Mouse (Mus musculus): ENCODE data around the gene Hexb. TPM values are rescaled to one million over a fixed set of nuclear protein-coding genes. Genes with fewer than 3 reads are reported as not detected.

Hexb gene
- total and polyA plus RNA-seq, 3 experiments, result 7.6 to 141 (median 33.0) TPM

GRCm38 (mm10) chr13:97215563-97215962, 17.4 kb upstream of the Hexb start:
- TF ChIP-seq GATA2 (IDR thresholded peaks at IDR 0.05; ENCODE audit: borderline replicate concordance, low read depth, low read length) (no peak), POLR2AphosphoS5 (IDR thresholded peaks at IDR 0.05; ENCODE audit: insufficient replicate concordance, low read depth, low read length) (no peak), CTCF (IDR thresholded peaks at IDR 0.05; ENCODE audit: low read depth, low read length) (no peak), TAL1 (conservative IDR thresholded peaks at IDR 0.05; ENCODE audit: low read depth, low read length) (no peak), GATA1 (IDR thresholded peaks at IDR 0.05; ENCODE audit: borderline replicate concordance, low read length) (no peak)
- DNase-seq (ENCODE audit: low spot score), result no peak
- H3K27me3 ChIP-seq (ENCODE audit: insufficient read depth, low read length), result peaks cover 22% of the 10 kb centered on the region
- no peak for ATAC-seq (ENCODE audit: extremely low read depth, insufficient number of reproducible peaks, low FRiP score, poor library complexity, severe bottlenecking)
- H3K36me3 ChIP-seq (replicated peaks), result no peaks in the 10 kb centered on the region
- no peaks in the 10 kb centered on the region for H3K4me1 ChIP-seq (ENCODE audit: insufficient read depth, low read depth, low read length)
- no peak overlapping the region for H3K4me3 ChIP-seq (ENCODE audit: low read depth, low read length)
- no peaks in the 10 kb centered on the region for H3K9me3 ChIP-seq (replicated peaks)

GRCm38 (mm10) chr13:97214583-97215268, 16.6 kb upstream of the Hexb start:
- Histone ChIP-seq H3K9me3 (replicated peaks) (0 out of 2 replicates have a peak, but pooled peaks cover 5% of the 10 kb centered on the region), H3K36me3 (replicated peaks) (no peaks in the 10 kb centered on the region), H3K27me3 (ENCODE audit: insufficient read depth, low read length) (peaks cover 27% of the 10 kb centered on the region), H3K4me3 (ENCODE audit: low read depth, low read length) (no peak overlapping the region), H3K4me1 (ENCODE audit: insufficient read depth, low read depth, low read length) (no peaks in the 10 kb centered on the region)
- no peak for ATAC-seq (ENCODE audit: extremely low read depth, insufficient number of reproducible peaks, low FRiP score, poor library complexity, severe bottlenecking)
- no peak for DNase-seq (ENCODE audit: low spot score)
- no peak for TF ChIP-seq GATA1 (IDR thresholded peaks at IDR 0.05; ENCODE audit: borderline replicate concordance, low read length)
- no peak for TF ChIP-seq TAL1 (conservative IDR thresholded peaks at IDR 0.05; ENCODE audit: low read depth, low read length)
- no peak for TF ChIP-seq GATA2 (IDR thresholded peaks at IDR 0.05; ENCODE audit: borderline replicate concordance, low read depth, low read length)
- TF ChIP-seq CTCF (IDR thresholded peaks at IDR 0.05; ENCODE audit: low read depth, low read length), result no peak
- TF ChIP-seq POLR2AphosphoS5 (IDR thresholded peaks at IDR 0.05; ENCODE audit: insufficient replicate concordance, low read depth, low read length), result no peak

GRCm38 (mm10) chr13:97208500-97209010, 10.4 kb upstream of the Hexb start:
- H3K36me3 ChIP-seq (replicated peaks), result no peaks in the 10 kb centered on the region
- TF ChIP-seq POLR2AphosphoS5 (IDR thresholded peaks at IDR 0.05; ENCODE audit: insufficient replicate concordance, low read depth, low read length), result no peak
- no peak for TF ChIP-seq TAL1 (conservative IDR thresholded peaks at IDR 0.05; ENCODE audit: low read depth, low read length)
- no peak for TF ChIP-seq GATA1 (IDR thresholded peaks at IDR 0.05; ENCODE audit: borderline replicate concordance, low read length)
- TF ChIP-seq CTCF (IDR thresholded peaks at IDR 0.05; ENCODE audit: low read depth, low read length), result no peak
- no peak for TF ChIP-seq GATA2 (IDR thresholded peaks at IDR 0.05; ENCODE audit: borderline replicate concordance, low read depth, low read length)

DNA sequence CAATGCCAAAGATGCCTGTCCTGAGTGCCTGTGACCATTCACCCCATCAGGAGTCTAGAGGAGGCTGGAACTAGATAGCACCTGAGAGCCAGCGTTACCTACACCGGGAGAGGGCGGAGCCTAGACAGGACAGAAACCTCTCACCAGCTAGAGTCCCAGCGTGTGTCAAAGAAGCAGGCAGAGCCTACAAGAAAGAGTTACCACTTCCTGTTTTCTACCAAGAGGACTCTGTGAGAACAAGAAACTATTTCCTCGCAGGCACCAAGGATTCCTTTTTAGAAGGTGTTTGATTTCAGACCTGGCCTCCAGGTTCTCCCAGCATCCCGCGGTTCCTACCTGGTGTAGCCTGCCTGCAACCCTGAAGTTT, 9.9 kb upstream of the Hexb start:
- no peak for ATAC-seq (ENCODE audit: extremely low read depth, insufficient number of reproducible peaks, low FRiP score, poor library complexity, severe bottlenecking)
- TF ChIP-seq GATA2 (IDR thresholded peaks at IDR 0.05; ENCODE audit: borderline replicate concordance, low read depth, low read length), result no peak
- no peak for TF ChIP-seq GATA1 (IDR thresholded peaks at IDR 0.05; ENCODE audit: borderline replicate concordance, low read length)
- TF ChIP-seq CTCF (IDR thresholded peaks at IDR 0.05; ENCODE audit: low read depth, low read length), result no peak
- TF ChIP-seq POLR2AphosphoS5 (IDR thresholded peaks at IDR 0.05; ENCODE audit: insufficient replicate concordance, low read depth, low read length), result no peak
- TF ChIP-seq TAL1 (conservative IDR thresholded peaks at IDR 0.05; ENCODE audit: low read depth, low read length), result no peak
- H3K9me3 ChIP-seq (replicated peaks), result 0 out of 2 replicates have a peak, but pooled peaks cover 5% of the 10 kb centered on the region
- H3K36me3 ChIP-seq (replicated peaks), result no peaks in the 10 kb centered on the region
- H3K4me1 ChIP-seq (ENCODE audit: insufficient read depth, low read depth, low read length), result peaks cover 29% of the 10 kb centered on the region
- H3K4me3 ChIP-seq (ENCODE audit: low read depth, low read length), result no peak overlapping the region
- H3K27me3 ChIP-seq (ENCODE audit: insufficient read depth, low read length), result peaks cover 34% of the 10 kb centered on the region
- no peak for DNase-seq (ENCODE audit: low spot score)

More at GRCm38 (mm10) chr13:97208500-97209010, 10.4 kb upstream of the Hexb start:
- ATAC-seq (ENCODE audit: extremely low read depth, insufficient number of reproducible peaks, low FRiP score, poor library complexity, severe bottlenecking) (no peak), DNase-seq (ENCODE audit: low spot score) (no peak)
- no peak overlapping the region for H3K4me3 ChIP-seq (ENCODE audit: low read depth, low read length)
- H3K9me3 ChIP-seq (replicated peaks), result 0 out of 2 replicates have a peak, but pooled peaks cover 5% of the 10 kb centered on the region
- peaks cover 30% of the 10 kb centered on the region for H3K27me3 ChIP-seq (ENCODE audit: insufficient read depth, low read length)
- H3K4me1 ChIP-seq (ENCODE audit: insufficient read depth, low read depth, low read length), result peaks cover 28% of the 10 kb centered on the region

GRCm38 (mm10) chr13:97207472-97208111, 9.4 kb upstream of the Hexb start:
- Histone ChIP-seq H3K4me1 (ENCODE audit: insufficient read depth, low read depth, low read length) (peaks cover 29% of the 10 kb centered on the region), H3K9me3 (replicated peaks) (0 out of 2 replicates have a peak, but pooled peaks cover 5% of the 10 kb centered on the region), H3K36me3 (replicated peaks) (no peaks in the 10 kb centered on the region), H3K4me3 (ENCODE audit: low read depth, low read length) (no peak overlapping the region), H3K27me3 (ENCODE audit: insufficient read depth, low read length) (peaks cover 35% of the 10 kb centered on the region)
- ATAC-seq (ENCODE audit: extremely low read depth, insufficient number of reproducible peaks, low FRiP score, poor library complexity, severe bottlenecking) (no peak), DNase-seq (ENCODE audit: low spot score) (no peak)
- no peak for TF ChIP-seq GATA1 (IDR thresholded peaks at IDR 0.05; ENCODE audit: borderline replicate concordance, low read length)
- no peak for TF ChIP-seq CTCF (IDR thresholded peaks at IDR 0.05; ENCODE audit: low read depth, low read length)
- no peak for TF ChIP-seq TAL1 (conservative IDR thresholded peaks at IDR 0.05; ENCODE audit: low read depth, low read length)
- no peak for TF ChIP-seq POLR2AphosphoS5 (IDR thresholded peaks at IDR 0.05; ENCODE audit: insufficient replicate concordance, low read depth, low read length)
- no peak for TF ChIP-seq GATA2 (IDR thresholded peaks at IDR 0.05; ENCODE audit: borderline replicate concordance, low read depth, low read length)

GRCm38 (mm10) chr13:97206046-97206445, 7.9 kb upstream of the Hexb start:
- H3K36me3 ChIP-seq (replicated peaks), result no peaks in the 10 kb centered on the region
- H3K4me1 ChIP-seq (ENCODE audit: insufficient read depth, low read depth, low read length), result peaks cover 29% of the 10 kb centered on the region
- DNase-seq (ENCODE audit: low spot score) (no peak), ATAC-seq (ENCODE audit: extremely low read depth, insufficient number of reproducible peaks, low FRiP score, poor library complexity, severe bottlenecking) (no peak)
- H3K9me3 ChIP-seq (replicated peaks), result 0 out of 2 replicates have a peak, but pooled peaks cover 5% of the 10 kb centered on the region
- no peak overlapping the region for H3K4me3 ChIP-seq (ENCODE audit: low read depth, low read length)
- no peak for TF ChIP-seq CTCF (IDR thresholded peaks at IDR 0.05; ENCODE audit: low read depth, low read length)
- TF ChIP-seq GATA1 (IDR thresholded peaks at IDR 0.05; ENCODE audit: borderline replicate concordance, low read length), result no peak
- no peak for TF ChIP-seq POLR2AphosphoS5 (IDR thresholded peaks at IDR 0.05; ENCODE audit: insufficient replicate concordance, low read depth, low read length)
- TF ChIP-seq GATA2 (IDR thresholded peaks at IDR 0.05; ENCODE audit: borderline replicate concordance, low read depth, low read length), result no peak
- no peak for TF ChIP-seq TAL1 (conservative IDR thresholded peaks at IDR 0.05; ENCODE audit: low read depth, low read length)
- H3K27me3 ChIP-seq (ENCODE audit: insufficient read depth, low read length), result peaks cover 27% of the 10 kb centered on the region

Measured in G1E (cell line).